Mouse (Mus musculus) G1E-ER4 (cell line): ENCODE results near the gene Ifngr1. TPM values are rescaled to one million over a fixed set of nuclear protein-coding genes. Genes with fewer than 3 reads are reported as not detected.

Source experiments
- GATA1 ChIP-seq: IDR thresholded peaks from one replicate; pipeline ENCODE4 v1.8.0; 2012; ENCODE audit warnings: low read length, inconsistent platforms
- polyA plus RNA-seq: library from polyadenylated mRNA; stranded (reverse); fragments of >175 nt; gene quantifications from 2 replicates; pipeline ENCODE4 v1.2.3, GENCODE M21; 2012

Ifngr1 gene
- polyA plus RNA-seq, 1 experiment: 1.5 TPM

DNA sequence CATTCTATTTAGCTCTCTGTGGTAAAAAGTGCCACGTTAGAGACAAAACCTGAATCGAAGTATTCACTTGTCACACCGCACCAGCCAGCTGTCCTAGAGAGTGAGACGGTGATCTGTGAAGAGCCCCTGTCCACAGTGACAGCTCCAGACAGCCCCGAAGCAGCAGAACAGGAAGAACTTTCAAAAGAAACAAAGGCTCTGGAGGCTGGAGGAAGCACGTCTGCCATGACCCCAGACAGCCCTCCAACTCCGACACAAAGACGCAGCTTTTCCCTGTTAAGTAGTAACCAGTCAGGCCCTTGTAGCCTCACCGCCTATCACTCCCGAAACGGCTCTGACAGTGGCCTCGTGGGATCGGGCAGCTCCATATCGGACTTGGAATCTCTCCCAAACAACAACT is 17.4 kb downstream of the Ifngr1 start:
- no peak for TF ChIP-seq GATA1

DNA sequence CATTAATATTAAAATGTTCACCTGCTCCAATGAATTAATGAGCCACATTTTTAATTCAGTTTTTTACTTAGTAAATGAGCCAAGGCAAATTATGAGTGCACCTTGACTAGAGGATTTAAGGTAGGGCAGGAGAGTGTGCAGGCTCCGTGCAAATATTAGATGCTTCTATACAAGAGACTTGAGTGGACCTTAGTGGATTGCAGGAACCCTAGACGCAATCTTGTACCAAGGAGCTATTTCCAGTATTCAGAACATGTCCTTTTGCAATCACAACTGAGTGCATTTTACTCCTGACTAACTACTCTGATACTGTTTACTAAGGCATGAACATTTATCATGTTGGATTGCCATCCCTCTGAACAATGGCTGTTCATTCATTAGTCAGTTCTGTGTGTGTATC is 19.9 kb downstream of the Ifngr1 start:
- no peak for TF ChIP-seq GATA1

DNA sequence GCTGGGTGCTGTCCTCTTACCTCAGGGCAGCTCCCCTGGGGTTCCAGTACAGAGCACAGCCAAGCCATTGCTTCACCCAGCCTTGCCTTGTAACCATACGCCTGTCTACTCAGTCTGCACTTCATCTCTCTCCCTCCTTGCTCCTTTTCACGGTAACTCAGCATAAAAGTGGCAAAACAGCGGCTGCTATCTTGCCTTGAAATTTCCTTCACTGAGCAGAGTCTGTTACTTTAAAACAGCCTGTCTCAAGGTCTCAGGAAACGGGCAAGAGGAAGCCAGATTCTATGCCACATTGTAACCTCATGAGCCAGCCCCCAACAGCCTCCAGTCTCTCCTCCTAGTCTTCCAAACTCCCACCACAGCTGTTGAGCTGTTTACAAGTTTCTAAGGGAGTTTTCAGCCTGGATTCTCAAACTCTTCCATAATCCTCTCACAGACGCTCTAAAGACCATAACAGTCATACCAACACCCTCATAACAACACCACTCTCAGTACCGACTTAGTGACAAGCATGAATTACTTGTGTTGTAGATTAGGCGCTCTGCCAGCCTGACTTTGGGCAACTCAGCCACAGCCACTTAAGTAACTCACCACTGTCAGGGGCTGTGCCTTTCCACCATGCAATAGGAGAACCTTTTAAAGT is 21.5 kb downstream of the Ifngr1 start:
- no peak for TF ChIP-seq GATA1

DNA sequence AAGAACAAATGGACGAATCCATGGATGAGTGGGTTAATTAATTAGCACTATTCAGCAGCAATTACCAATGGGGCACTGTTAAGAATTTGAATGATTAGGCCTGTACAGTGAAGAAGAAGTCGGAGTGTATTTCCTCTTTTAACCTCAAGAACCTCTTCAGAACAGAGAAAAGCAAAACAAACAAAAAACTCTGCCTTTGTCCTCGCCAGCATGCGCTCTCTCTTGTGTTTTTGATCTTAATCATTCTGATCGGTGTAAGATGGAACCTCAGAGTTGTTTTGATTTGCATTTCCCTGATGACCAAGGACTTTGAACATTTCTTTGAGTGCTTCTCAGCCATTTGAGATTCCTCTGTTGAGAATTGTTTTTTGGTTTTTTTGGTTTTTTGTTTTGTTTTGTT is 28.0 kb downstream of the Ifngr1 start:
- no peak for TF ChIP-seq GATA1

DNA sequence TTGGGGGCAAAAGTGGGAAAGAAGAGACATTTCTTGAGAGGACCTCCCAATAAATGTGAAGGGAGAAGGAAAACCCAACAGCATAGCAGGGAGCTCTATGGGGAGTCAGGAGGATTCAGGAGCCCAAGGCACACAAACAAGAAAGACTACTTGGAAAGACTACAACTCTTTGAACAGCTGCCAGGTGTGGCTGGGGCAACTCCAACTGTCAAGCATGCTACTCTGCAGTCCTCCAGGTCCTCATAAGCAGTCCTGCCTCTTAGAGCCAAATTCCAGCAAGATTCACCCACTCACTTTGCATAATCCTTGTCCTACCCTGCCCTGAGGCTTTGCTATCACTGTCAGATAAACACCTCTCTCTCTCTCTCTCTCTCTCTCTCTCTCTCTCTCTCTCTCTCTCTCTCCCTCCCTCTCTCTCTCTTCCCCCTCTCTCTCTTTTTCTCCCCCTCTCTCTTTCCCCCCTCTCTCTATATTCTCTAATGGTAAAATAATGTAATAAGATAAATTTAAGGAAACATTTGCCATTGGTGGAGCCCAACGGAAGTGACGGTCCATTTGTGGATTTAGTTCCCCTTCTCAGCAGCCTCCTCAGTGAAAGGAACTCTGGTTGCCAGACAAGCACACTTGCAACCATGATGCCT is 29.8 kb downstream of the Ifngr1 start, which contains the start of gene Il22ra2:
Il22ra2 (plus strand) TSS at position 591 of the 641 bp plus-strand sequence.
- TF ChIP-seq GATA1: no peak

DNA sequence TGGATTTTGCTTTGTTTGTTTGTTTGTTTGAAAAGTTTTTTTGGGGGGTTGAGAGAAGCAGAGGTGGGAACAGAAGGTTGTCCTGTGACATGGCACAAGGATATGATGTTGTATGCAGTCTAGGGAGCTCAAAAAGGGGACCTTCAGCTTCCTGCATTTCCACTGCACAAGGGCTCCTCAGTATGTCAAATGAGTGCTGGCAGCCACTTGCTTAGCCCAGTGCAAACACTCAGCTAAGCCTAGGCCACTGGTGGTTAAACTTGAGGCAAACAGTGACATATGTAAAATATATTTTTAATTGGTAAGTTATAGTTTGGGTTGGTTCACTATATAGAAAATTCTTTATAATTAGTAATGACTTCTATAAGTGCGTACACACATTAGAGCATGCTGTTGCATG is 32.9 kb downstream of the Ifngr1 start:
- no peak for TF ChIP-seq GATA1

DNA sequence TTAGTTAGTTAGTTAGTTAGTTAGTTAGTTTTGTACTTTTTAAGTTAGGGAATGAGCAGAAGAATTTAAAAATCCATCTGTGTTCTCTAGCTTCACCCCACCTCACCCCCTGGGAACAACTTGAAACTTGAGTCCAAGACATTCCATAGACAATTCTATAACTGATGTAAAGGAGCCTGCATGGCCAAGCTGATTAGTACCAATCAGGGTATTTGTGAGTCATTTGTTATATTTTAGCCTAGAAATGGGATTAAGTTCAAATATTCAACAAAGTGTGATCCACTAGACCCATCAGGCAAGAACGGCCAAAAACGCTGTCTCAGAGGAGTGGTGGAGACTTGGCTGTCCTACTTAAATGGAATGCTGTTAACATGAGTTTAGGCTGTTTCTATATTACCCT is 35.6 kb downstream of the Ifngr1 start:
- no peak for TF ChIP-seq GATA1

DNA sequence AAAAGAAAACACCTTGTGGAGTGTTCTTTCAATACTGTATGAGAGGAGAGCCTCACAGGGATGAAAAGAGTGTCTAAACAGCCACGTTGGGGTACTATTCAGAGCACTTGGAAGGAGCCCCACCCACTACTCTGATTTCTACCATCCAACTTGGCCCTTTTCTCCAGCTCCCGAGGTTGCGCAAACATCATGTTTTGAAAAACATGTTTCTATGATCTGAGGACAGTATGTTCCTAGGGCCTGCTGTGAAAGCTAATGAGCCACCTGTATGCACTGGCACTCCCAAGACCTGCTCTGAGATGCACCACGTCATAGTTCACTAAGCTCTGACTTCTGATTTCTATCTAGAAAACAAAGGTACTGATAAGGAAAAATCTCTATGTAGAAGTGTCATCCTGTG is 36.0 kb downstream of the Ifngr1 start:
- no peak for TF ChIP-seq GATA1

DNA sequence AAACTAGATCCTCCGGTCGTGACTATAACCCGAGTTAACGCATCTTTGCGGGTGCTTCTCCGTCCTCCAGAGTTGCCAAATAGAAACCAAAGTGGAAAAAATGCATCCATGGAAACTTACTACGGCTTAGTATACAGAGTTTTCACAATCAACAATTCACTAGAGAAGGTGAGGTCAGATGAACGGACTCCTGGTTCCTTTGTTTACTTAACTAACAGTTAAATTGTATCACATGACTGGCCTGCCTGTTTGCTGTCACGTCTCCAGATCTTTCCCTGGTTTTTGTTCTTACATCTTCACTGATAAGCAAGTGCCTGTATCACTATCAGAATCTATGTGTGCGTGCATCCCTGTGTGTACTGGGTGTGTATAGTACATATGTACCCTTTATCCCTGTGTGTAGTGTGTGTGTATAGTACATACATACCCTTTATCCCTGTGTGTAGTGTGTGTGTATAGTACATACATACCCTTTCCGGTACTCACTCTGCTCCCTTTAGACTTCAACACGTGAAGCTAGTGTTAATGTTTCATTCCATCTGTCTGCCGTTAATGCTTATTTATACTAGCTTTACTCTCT is 40.0 kb downstream of the Ifngr1 start:
- TF ChIP-seq GATA1: no peak

DNA sequence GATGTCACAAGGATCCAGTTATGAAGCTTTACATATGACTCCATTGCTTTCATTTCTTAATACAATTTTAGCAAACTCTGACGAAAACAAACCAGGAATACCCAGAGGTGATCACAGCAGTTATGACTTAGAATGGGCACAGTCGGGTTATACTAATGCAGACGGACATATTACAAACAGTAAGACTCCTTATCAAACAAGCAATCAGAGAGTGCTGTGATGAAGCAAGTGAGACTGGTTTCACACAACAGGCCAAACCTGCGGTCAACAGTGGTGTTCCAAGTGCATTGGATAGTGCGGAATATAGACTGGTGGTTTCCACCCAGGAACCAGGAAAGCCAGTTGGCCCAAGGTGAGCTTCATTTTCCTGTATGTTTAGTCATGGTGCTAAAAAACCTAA is 47.1 kb downstream of the Ifngr1 start:
- TF ChIP-seq GATA1: no peak

DNA sequence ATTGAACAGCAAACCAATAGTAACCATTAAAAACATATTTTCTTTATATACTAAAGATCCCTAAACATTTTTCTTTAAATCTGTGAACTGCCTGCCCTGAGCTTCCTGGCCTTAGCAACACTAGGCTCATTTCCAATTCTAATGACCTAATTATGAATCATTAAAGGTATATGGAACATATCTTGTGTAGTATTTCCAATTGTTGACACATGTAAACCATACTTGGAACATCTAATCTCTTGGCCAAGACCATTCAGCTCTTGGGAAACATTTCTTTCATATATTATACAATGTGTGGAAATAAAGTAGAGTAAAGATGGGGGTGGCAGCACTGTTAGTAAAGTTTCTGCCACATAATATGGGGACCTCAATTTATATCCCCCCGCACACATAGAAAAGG is 47.9 kb downstream of the Ifngr1 start:
- TF ChIP-seq GATA1: no peak

DNA sequence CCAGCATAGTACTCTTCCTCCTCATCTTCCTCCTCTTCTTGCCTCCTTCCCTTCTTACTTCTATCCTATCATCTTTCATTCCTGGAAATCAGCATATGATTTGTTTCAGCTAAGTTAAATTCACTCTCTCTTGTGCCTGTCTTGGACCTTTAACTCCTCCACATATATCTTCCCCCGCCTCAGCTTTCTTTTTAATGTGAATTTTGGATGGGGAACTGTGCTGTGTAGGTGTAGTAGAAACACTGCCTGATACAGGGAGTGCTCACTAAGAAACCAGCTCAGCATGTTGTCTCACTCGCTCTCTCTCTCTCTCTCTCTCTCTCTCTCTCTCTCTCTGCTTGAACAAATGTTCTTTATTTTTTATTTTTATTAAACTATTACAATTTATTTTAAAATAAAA is 53.4 kb downstream of the Ifngr1 start:
- no peak for TF ChIP-seq GATA1

DNA sequence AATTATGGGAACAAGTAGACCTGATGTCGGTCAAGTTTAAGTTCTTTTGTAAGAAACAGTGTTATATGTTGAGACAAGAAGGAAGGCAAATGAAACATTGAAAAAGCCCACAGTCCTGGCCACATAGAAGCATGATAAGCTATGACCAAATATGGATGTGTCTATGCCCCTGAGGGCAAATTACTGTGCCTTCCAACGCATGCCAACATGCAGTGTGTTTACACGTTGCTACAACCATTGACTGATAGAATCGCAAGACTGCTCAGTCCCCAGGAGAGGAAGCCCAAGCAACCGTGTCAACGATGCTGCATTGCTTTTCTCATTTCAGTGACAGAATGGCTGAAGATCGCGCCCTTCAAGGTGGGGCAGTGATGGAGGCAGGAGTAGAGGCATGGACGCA is 65.7 kb downstream of the Ifngr1 start:
- TF ChIP-seq GATA1: no peak

Other genes with a start within 250 kb of the Ifngr1 start
- not detected in 2 replicates for gene Olig3, start 235.4 kb upstream of the Ifngr1 start, polyA plus RNA-seq
- gene Il22ra2, start 30.0 kb downstream of the Ifngr1 start, polyA plus RNA-seq: not detected in 2 replicates
- not detected in 2 replicates for gene Il20ra, start 120.6 kb downstream of the Ifngr1 start, polyA plus RNA-seq